Mouse (Mus musculus): ENCODE measurements at regions not wholly inside any gene's neighbourhood (a gene's known extent, or its start where the extent isn't known, plus 50 kb on each side); places are given as distances from the start of the nearest gene placed in this dataset.

- TF ChIP-seq CTCF (IDR thresholded peaks at IDR 0.05) = no peak
- TF ChIP-seq EP300 (IDR thresholded peaks at IDR 0.05; ENCODE audit: insufficient read depth, low read depth, low read length) = no peak
- TF ChIP-seq POLR2A (IDR thresholded peaks at IDR 0.05; ENCODE audit: insufficient read depth, low read depth, low read length) = no peak
These were observed 51.8 kb upstream of the Mboat2 start for GRCm38 (mm10) chr12:24778876-24779275.

All from heart, adult 2 months (tissue).